Mouse (Mus musculus): ENCODE measurements at regions not wholly inside any gene's neighbourhood (a gene's known extent, or its start where the extent isn't known, plus 50 kb on each side); places are given as distances from the start of the nearest gene placed in this dataset.

GRCm38 (mm10) chr8:109012655-109013054, 481.2 kb upstream of the Pmfbp1 start:
- DNase-seq, result no peak

- DNase-seq, result no peak
Measured at GRCm38 (mm10) chr8:109013577-109013976, 480.2 kb upstream of the Pmfbp1 start.

- DNase-seq, result no peak
Measured at GRCm38 (mm10) chr8:109014746-109015145, 479.1 kb upstream of the Pmfbp1 start.

GRCm38 (mm10) chr8:109019565-109019964, 474.3 kb upstream of the Pmfbp1 start:
- no peak for DNase-seq

- no peak for DNase-seq
Measured at GRCm38 (mm10) chr8:109020102-109020501, 473.7 kb upstream of the Pmfbp1 start.

GRCm38 (mm10) chr8:109027923-109028322, 465.9 kb upstream of the Pmfbp1 start:
- DNase-seq, result no peak

GRCm38 (mm10) chr8:109053608-109054007, 440.2 kb upstream of the Pmfbp1 start:
- DNase-seq, result no peak

GRCm38 (mm10) chr8:109059152-109059551, 434.7 kb upstream of the Pmfbp1 start:
- DNase-seq, result no peak

GRCm38 (mm10) chr8:109062376-109062775, 431.5 kb upstream of the Pmfbp1 start:
- DNase-seq, result no peak

- no peak for DNase-seq
Measured at GRCm38 (mm10) chr8:109073715-109074114, 420.1 kb upstream of the Pmfbp1 start.

GRCm38 (mm10) chr8:109075006-109075405, 418.8 kb upstream of the Pmfbp1 start:
- DNase-seq, result no peak

- no peak for DNase-seq
Measured at GRCm38 (mm10) chr8:109079223-109079622, 414.6 kb upstream of the Pmfbp1 start.

GRCm38 (mm10) chr8:109081295-109081694, 412.5 kb upstream of the Pmfbp1 start:
- no peak for DNase-seq

- no peak for DNase-seq
Measured at GRCm38 (mm10) chr8:109085134-109085533, 408.7 kb upstream of the Pmfbp1 start.

- DNase-seq, result no peak
Measured at GRCm38 (mm10) chr8:109087781-109088180, 406.0 kb upstream of the Pmfbp1 start.

- no peak for DNase-seq
Measured at GRCm38 (mm10) chr8:109099671-109100070, 394.2 kb upstream of the Pmfbp1 start.

- DNase-seq, result no peak
Measured at GRCm38 (mm10) chr8:109101416-109101815, 392.4 kb upstream of the Pmfbp1 start.

GRCm38 (mm10) chr8:109104798-109105326, 389.0 kb upstream of the Pmfbp1 start:
- no peak for DNase-seq

GRCm38 (mm10) chr8:109105693-109106092, 388.1 kb upstream of the Pmfbp1 start:
- no peak for DNase-seq

- no peak for DNase-seq
Measured at GRCm38 (mm10) chr8:109106971-109107370, 386.9 kb upstream of the Pmfbp1 start.

- DNase-seq, result no peak
Measured at GRCm38 (mm10) chr8:109107762-109108161, 386.1 kb upstream of the Pmfbp1 start.

GRCm38 (mm10) chr8:109109390-109109789, 384.4 kb upstream of the Pmfbp1 start:
- DNase-seq, result no peak

GRCm38 (mm10) chr8:109121776-109122175, 372.1 kb upstream of the Pmfbp1 start:
- DNase-seq, result no peak

- DNase-seq, result no peak
Measured at GRCm38 (mm10) chr8:109142495-109143158, 351.2 kb upstream of the Pmfbp1 start.

- no peak for DNase-seq
Measured at GRCm38 (mm10) chr8:109151711-109152110, 342.1 kb upstream of the Pmfbp1 start.
